Mouse (Mus musculus) intestine, embryonic 14.5 days (tissue): ENCODE measurements at regions not wholly inside any gene's neighbourhood (a gene's known extent, or its start where the extent isn't known, plus 50 kb on each side); places are given as distances from the start of the nearest gene placed in this dataset.

Experiments
- ATAC-seq: fragments of 200-750 bp; cut with Nextera tagmentation; replicated peaks from 2 replicates; pipeline ENCODE4 v1.8.0; 2017; ENCODE audit warnings: low read depth, moderate number of reproducible peaks, moderate TSS enrichment, moderate library complexity; ENCODE audit not compliant: low FRiP score, low TSS enrichment
- DNase-seq: peaks from one replicate; pipeline ENCODE4 v3.0.0-alpha.2; 2018; ENCODE audit warnings: low spot score
- H3K27ac ChIP-seq: fragments of 300-500 bp; sonication (generic); 2 replicates; pipeline ENCODE4 v1.5.1; 2014; ENCODE audit warnings: low read depth, mild to moderate bottlenecking, control low read depth
- H3K27me3 ChIP-seq: fragments of 300-500 bp; sonication (generic); replicated peaks from 2 replicates; pipeline ENCODE4 v1.6.1; 2014; ENCODE audit warnings: low read length, control low read depth; ENCODE audit not compliant: control insufficient read depth, insufficient read depth
- H3K36me3 ChIP-seq: fragments of 300-500 bp; sonication (generic); 2 replicates; pipeline ENCODE4 v1.6.1; 2014; ENCODE audit warnings: low read length, control low read depth; ENCODE audit not compliant: control insufficient read depth, insufficient read depth
- H3K4me1 ChIP-seq: fragments of 300-500 bp; sonication (generic); replicated peaks from 2 replicates; pipeline ENCODE4 v1.6.1; 2014; ENCODE audit warnings: low read length, control low read depth, mixed read lengths; ENCODE audit not compliant: control insufficient read depth, insufficient read depth
- H3K4me2 ChIP-seq: fragments of 300-500 bp; sonication (generic); 2 replicates; pipeline ENCODE4 v1.6.1; 2014; ENCODE audit warnings: low read length
- H3K4me3 ChIP-seq: fragments of 300-500 bp; sonication (generic); 2 replicates; pipeline ENCODE4 v1.5.1; 2014; ENCODE audit warnings: low read depth, low read length, control low read depth, mixed read lengths
- H3K9ac ChIP-seq: fragments of 300-500 bp; sonication (generic); 2 replicates; pipeline ENCODE4 v1.6.1; 2014; ENCODE audit warnings: mild to moderate bottlenecking, low read length
- H3K9me3 ChIP-seq: fragments of 300-500 bp; sonication (generic); 2 replicates; pipeline ENCODE4 v1.6.1; 2016; ENCODE audit warnings: low read length, control low read depth; ENCODE audit not compliant: control insufficient read depth
- WGBS: fragments of 180-500 bp; shearing (Covaris S2); extraction: QIAGEN DNeasy Blood & Tissue Kit; methylation state at CpG from one replicate; pipeline ENCODE4 v1.1.7; 2014; 5-methylcytosine and 5-hydroxymethylcytosine counted together

DNA sequence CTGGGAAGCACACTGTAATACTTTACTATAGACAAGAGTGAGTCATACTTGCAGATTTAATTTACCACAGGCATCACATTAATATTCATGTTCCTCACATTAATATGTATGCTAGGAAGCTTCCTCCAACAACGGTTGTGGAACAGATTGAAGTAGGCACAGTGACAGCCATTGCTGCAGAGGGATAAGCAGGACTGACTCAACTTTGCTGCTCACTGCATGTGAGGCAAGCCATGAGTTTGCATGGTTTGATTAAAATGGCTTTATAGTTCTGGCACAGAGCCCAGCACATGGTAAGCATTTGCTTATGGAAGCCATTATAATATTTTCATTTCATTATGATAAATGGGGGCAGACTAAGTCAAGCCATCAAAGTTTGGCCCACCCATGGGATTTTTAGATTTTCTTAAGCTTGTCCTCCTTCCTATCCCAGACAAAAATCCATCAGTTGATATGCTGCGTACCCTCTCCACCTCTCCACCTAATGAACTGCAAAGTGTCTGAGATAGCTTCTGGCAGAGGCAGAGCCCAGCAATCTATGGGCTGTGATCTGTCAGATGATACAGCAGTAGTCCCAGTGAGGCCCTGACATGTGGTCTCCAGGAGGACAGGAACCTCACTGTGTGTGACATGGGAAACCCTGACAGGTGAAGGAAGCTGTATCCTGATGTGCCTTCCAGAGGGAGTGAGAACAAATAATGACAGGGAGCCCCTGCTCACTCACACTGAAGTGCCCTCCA, 109.6 kb upstream of the Arrdc4 start:
- Histone ChIP-seq H3K9ac (no peak overlapping the region), H3K9me3 (no peaks in the 10 kb centered on the region), H3K4me1 (no peaks in the 10 kb centered on the region), H3K4me3 (no peak overlapping the region), H3K4me2 (no peak overlapping the region), H3K27ac (no peak overlapping the region), H3K36me3 (no peaks in the 10 kb centered on the region), H3K27me3 (no peaks in the 10 kb centered on the region)
- ATAC-seq (no peak), DNase-seq (no peak)
- 39% methylated on average over 2 of the region's 2 CpGs for WGBS

DNA sequence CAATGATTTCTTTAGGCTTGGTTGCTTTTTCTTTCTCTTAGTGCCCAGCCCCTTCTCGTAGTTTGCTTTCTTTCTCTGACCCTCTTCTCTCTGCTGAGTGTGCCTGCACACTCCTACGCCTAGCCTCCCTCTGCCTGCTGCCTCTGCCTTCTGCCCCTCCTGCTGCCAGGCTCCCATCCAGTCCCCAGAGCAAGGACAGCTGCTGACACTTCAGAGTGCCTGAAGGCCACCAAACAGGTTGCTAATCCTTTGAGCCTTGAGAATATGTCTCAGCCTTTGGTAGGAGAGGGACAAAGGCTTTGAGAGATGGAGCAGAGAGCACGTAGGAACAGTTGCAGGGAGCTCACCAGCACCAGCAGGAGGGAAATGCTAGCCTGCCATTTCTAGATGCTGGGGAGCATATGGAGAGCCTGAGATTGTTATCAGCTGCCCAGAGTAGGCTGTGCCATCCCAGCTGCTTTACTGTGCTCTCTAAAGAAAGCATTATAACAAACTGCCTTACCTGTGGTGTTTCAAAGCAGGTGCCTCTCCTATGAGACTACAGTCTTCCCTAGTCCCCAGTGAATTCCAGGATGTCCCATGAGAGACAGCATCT, 103.0 kb upstream of the Arrdc4 start:
- H3K27ac ChIP-seq: no peak overlapping the region
- no peaks in the 10 kb centered on the region for H3K9me3 ChIP-seq
- no peaks in the 10 kb centered on the region for H3K4me1 ChIP-seq
- WGBS: 60% methylated on average over 3 of the region's 3 CpGs
- H3K4me3 ChIP-seq: no peak overlapping the region
- no peaks in the 10 kb centered on the region for H3K27me3 ChIP-seq
- H3K9ac ChIP-seq: no peak overlapping the region
- H3K4me2 ChIP-seq: no peak overlapping the region
- H3K36me3 ChIP-seq: no peaks in the 10 kb centered on the region
- no peak for ATAC-seq
- DNase-seq: no peak

DNA sequence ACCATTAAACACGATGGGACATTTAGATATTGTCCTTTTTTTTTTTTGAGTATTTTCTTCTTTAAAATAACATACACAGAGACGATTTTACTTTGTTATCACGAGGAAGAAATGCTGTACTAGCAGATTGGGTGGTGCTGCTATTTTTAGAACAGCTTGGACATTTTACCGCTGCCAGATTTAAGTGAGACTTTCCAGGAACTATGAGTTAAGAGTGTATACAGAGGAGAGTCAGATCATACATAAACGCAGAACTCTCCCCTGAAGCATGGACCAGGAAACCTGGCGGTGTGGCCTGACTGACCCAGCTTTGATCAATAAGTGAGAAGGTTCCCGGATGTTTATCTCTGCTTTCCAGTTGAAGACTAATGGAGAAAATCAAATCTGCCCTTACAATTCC, 95.6 kb upstream of the Arrdc4 start:
- H3K4me1 ChIP-seq: peaks cover 6% of the 10 kb centered on the region; the same call in 1 of the 2 replicates
- ATAC-seq (peak; percentile 74), DNase-seq (no peak)
- 23% methylated on average over 7 of the region's 7 CpGs for WGBS
- H3K4me3 ChIP-seq: no peak overlapping the region
- no peaks in the 10 kb centered on the region for H3K27me3 ChIP-seq
- no peak overlapping the region for H3K9ac ChIP-seq
- H3K9me3 ChIP-seq: no peaks in the 10 kb centered on the region
- H3K4me2 ChIP-seq: peak overlapping the region; percentile 20; the same call in 1 of the 2 replicates
- H3K27ac ChIP-seq: peak overlapping the region; percentile 47; the same call in 1 of the 2 replicates
- no peaks in the 10 kb centered on the region for H3K36me3 ChIP-seq

DNA sequence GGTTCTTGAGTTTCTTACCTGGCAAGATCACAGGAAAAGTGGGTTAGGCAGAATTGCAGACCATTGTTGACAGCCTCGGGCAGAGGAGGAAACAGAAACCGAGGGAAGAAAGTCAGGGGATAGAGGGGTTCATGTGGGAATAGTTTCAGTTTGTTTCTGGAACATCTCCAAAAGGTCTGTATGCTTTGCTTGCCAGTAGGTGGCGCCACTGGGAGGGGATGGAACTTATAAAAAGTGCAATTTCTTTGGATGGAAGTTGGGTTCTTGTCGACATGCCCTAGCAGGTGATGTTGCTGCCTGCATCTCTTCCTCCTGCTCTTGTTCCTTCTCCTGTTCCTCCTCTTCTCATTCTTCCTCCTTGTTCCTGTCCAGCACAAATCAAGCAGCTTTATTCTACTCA, 94.3 kb upstream of the Arrdc4 start:
- Histone ChIP-seq H3K4me1 (peaks cover 6% of the 10 kb centered on the region; the same call in 1 of the 2 replicates), H3K27ac (no peak overlapping the region), H3K9ac (no peak overlapping the region), H3K36me3 (no peaks in the 10 kb centered on the region), H3K4me3 (no peak overlapping the region), H3K4me2 (no peak overlapping the region), H3K9me3 (no peaks in the 10 kb centered on the region), H3K27me3 (no peaks in the 10 kb centered on the region)
- ATAC-seq (no peak), DNase-seq (no peak)
- 52% methylated on average over 4 of the region's 4 CpGs for WGBS

DNA sequence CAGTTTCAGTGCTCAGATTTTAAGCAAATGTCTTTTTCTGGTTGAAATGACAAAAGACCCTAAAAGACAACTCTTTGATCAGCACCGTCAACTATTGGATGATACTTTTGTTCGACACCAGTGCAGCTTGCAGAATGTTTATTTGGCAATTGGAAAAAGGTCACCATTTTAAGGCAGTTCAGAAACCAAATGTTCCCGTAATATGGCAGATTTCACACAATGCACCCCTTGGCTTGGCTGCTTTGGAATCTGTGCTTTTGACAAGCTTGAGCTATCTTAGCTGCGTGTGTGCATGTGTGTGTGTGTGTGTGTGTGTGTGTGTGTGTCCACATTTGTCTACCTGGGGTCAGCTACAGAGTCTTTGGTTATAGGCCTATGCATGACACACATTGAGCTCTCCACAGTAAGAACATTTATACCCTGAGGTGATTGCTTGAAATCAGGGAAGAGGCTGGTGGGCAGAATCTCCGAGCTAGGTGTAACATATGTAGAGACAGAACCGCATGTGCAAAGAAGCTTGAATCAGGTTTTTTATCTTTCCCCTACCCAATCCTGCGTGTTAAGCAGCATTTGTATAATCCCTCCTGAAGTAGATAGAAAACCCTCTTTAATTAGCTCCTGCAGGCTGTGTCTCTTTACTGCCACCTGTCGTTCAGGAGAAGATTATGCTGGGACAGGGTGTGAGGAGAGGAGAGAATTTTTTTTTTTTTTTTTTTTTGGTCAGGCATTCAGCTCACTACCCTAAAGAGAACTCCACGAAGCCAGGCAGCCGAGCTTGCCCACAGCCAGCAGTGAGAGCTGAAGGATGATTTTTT, 85.1 kb upstream of the Arrdc4 start:
- Histone ChIP-seq H3K9ac (no peak overlapping the region), H3K27me3 (no peaks in the 10 kb centered on the region), H3K4me1 (no peaks in the 10 kb centered on the region), H3K36me3 (no peaks in the 10 kb centered on the region), H3K4me3 (no peak overlapping the region), H3K9me3 (no peaks in the 10 kb centered on the region), H3K4me2 (no peak overlapping the region), H3K27ac (no peak overlapping the region)
- DNase-seq: no peak
- no peak for ATAC-seq
- WGBS: 48% methylated on average over 10 of the region's 10 CpGs

DNA sequence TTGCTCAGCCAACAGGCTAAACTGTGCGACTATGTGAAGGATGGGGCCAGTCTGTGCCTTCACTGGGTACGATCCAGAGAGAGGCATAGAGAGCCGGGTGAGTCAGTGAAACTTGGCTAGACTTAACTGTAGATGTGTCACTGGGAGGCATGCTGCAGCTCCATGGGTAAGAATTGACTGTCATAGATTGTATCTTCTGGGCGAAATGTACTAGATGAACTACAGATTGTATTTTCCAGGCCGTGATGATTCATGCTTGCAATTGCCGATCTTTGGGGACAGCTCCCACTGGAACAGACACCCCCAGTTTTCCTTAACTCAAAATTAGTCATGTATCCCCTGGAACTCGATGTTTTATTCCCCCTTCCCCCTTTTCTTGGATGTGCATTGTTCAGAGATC, 84.5 kb upstream of the Arrdc4 start:
- Histone ChIP-seq H3K9ac (no peak overlapping the region), H3K4me1 (no peaks in the 10 kb centered on the region), H3K36me3 (no peaks in the 10 kb centered on the region), H3K4me2 (no peak overlapping the region), H3K27ac (no peak overlapping the region), H3K9me3 (no peaks in the 10 kb centered on the region), H3K27me3 (no peaks in the 10 kb centered on the region), H3K4me3 (no peak overlapping the region)
- no peak for DNase-seq
- ATAC-seq: no peak
- WGBS: 86% methylated on average over 7 of the region's 7 CpGs

DNA sequence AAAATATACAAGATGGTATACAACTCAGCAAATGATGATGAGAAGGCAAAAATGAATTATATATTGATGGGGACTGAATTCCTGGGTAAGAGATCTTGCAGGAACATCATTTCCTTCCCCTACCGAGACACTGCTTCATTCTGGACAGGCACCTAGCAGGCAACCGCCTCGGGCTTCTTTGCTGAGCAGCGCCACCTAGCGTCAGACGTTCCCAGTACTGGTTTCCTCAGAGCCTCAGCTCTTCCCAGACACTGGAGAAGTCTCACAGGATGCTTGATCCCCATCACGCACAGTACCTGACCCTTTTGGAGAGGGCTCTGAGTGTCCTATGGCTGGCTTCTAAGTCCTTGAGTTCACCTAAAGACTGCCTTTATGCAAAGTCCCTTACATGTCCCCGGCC, 80.8 kb upstream of the Arrdc4 start:
- Histone ChIP-seq H3K27ac (no peak overlapping the region), H3K36me3 (no peaks in the 10 kb centered on the region), H3K4me1 (no peaks in the 10 kb centered on the region), H3K9ac (no peak overlapping the region), H3K27me3 (no peaks in the 10 kb centered on the region), H3K9me3 (no peaks in the 10 kb centered on the region), H3K4me3 (no peak overlapping the region), H3K4me2 (no peak overlapping the region)
- 16% methylated on average over 8 of the region's 8 CpGs for WGBS
- DNase-seq (peak; percentile 91), ATAC-seq (no peak)

DNA sequence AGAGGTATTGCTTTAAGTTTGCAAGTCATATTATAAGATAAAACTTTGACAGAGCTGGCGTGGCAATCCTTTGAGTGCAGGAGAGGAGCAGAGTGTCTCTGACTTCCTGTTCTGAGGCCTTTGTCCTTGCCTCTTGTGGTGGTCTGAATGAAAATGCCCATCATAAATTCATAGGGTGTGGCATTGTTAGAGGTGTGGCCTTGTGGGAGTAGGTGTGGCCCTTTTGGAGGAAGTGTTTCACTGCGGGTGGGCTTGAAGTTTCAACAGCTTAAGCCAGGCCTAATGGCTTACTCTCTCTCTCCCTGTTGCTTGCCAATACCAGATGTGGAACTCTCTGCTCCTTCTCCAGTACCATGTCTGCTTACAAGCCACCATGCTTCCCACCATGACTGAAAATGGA, 75.4 kb upstream of the Arrdc4 start:
- Histone ChIP-seq H3K4me3 (no peak overlapping the region), H3K36me3 (no peaks in the 10 kb centered on the region), H3K27ac (no peak overlapping the region), H3K27me3 (no peaks in the 10 kb centered on the region), H3K4me1 (no peaks in the 10 kb centered on the region), H3K4me2 (no peak overlapping the region), H3K9ac (no peak overlapping the region), H3K9me3 (no peaks in the 10 kb centered on the region)
- DNase-seq (no peak), ATAC-seq (no peak)
- 77% methylated on average over 2 of the region's 2 CpGs for WGBS
